Mouse (Mus musculus) limb, embryonic 12.5 days (tissue): ENCODE results near the gene Lrrc36. TPM values are rescaled to one million over a fixed set of nuclear protein-coding genes. Genes with fewer than 3 reads are reported as not detected.
A peak's percentile ranks its signal among the peaks of the same experiment; 100 is the strongest.

Experiments used
- ATAC-seq: fragments of 200-750 bp; cut with Nextera tagmentation; 2 replicates; pipeline ENCODE4 v1.8.0; 2017; ENCODE audit warnings: low read depth, moderate TSS enrichment; ENCODE audit not compliant: insufficient number of reproducible peaks, insufficient read depth, low FRiP score, low TSS enrichment
- H3K27ac ChIP-seq: fragments of 300-500 bp; sonication (generic); 2 replicates; pipeline ENCODE4 v1.5.1; 2016; ENCODE audit warnings: mild to moderate bottlenecking, moderate library complexity
- H3K27me3 ChIP-seq: fragments of 300-500 bp; sonication (generic); 2 replicates; pipeline ENCODE4 v1.6.1; 2016; ENCODE audit warnings: mild to moderate bottlenecking, moderate library complexity
- H3K36me3 ChIP-seq: fragments of 300-500 bp; sonication (generic); 2 replicates; pipeline ENCODE4 v1.6.1; 2016; ENCODE audit warnings: mild to moderate bottlenecking, moderate library complexity
- H3K4me1 ChIP-seq: fragments of 300-500 bp; sonication (generic); replicated peaks from 2 replicates; pipeline ENCODE4 v1.6.1; 2016
- H3K4me2 ChIP-seq: fragments of 300-500 bp; sonication (generic); 2 replicates; pipeline ENCODE4 v1.6.1; 2016; ENCODE audit warnings: mild to moderate bottlenecking, moderate library complexity
- H3K4me3 ChIP-seq: fragments of 300-500 bp; sonication (generic); replicated peaks from 2 replicates; pipeline ENCODE4 v1.5.1; 2016; ENCODE audit warnings: mild to moderate bottlenecking
- H3K9ac ChIP-seq: fragments of 300-500 bp; sonication (generic); replicated peaks from 2 replicates; pipeline ENCODE4 v1.6.1; 2016; ENCODE audit warnings: mild to moderate bottlenecking, moderate library complexity
- H3K9me3 ChIP-seq: fragments of 300-500 bp; sonication (generic); 2 replicates; pipeline ENCODE4 v1.6.1; 2016; ENCODE audit warnings: mild to moderate bottlenecking, moderate library complexity
- WGBS: fragments of 180-500 bp; shearing (Covaris S2); methylation state at CpG from one replicate; pipeline ENCODE4 v1.1.7; 2016; 5-methylcytosine and 5-hydroxymethylcytosine counted together
- polyA plus RNA-seq: library from polyadenylated mRNA; unstranded; fragments of >200 nt; fragmentation: Nextera tagmentation; extraction: Ambion mirVana; gene quantifications from 2 replicates; pipeline ENCODE4 v1.2.1, GENCODE M21; 2016

Gene Lrrc36
- polyA plus RNA-seq = 0.12 and 0.39 TPM in 2 replicates

- Histone ChIP-seq H3K27me3 (peaks cover 38% of the 10 kb centered on the region), H3K4me2 (peak within 1 kb of the TSS; percentile 53), H3K27ac (no peak within 1 kb of the TSS), H3K4me3 (peak within 1 kb of the TSS; percentile 29), H3K36me3 (no peaks in the 10 kb centered on the region), H3K9ac (no peak within 1 kb of the TSS; the same call in 1 of the 2 replicates), H3K9me3 (peaks cover 6% of the 10 kb centered on the region; the same call in 1 of the 2 replicates), H3K4me1 (peaks cover 7% of the 10 kb centered on the region)
- ATAC-seq = no peak
- WGBS = 1% methylated on average over 34 of the region's 34 CpGs
Observed at GRCm38 (mm10) chr8:105413391-105413790, at the start of gene Lrrc36, which contains the start of gene Kctd19. Lrrc36 (plus strand) TSS chr8:105413571. Kctd19 (minus strand) TSS chr8:105413502.

GRCm38 (mm10) chr8:105367107-105367506 lies 46.3 kb upstream of the Lrrc36 start:
- 67% methylated on average over 2 of the region's 2 CpGs for WGBS
- no peaks in the 10 kb centered on the region for H3K4me1 ChIP-seq
- H3K9me3 ChIP-seq = no peaks in the 10 kb centered on the region
- no peak overlapping the region for H3K9ac ChIP-seq
- H3K27ac ChIP-seq = no peak overlapping the region
- H3K36me3 ChIP-seq = peaks cover 65% of the 10 kb centered on the region
- no peak for ATAC-seq
- no peak overlapping the region for H3K4me3 ChIP-seq
- H3K4me2 ChIP-seq = no peak overlapping the region
- no peaks in the 10 kb centered on the region for H3K27me3 ChIP-seq

- H3K36me3 ChIP-seq = peaks cover 28% of the 10 kb centered on the region
- no peaks in the 10 kb centered on the region; the same call in 1 of the 2 replicates for H3K4me1 ChIP-seq
- no peak overlapping the region for H3K4me3 ChIP-seq
- no peak for ATAC-seq
- H3K27me3 ChIP-seq = no peaks in the 10 kb centered on the region; the same call in 1 of the 2 replicates
- no peak overlapping the region for H3K9ac ChIP-seq
- H3K9me3 ChIP-seq = peaks cover 4% of the 10 kb centered on the region; the same call in 1 of the 2 replicates
- H3K27ac ChIP-seq = no peak overlapping the region
- H3K4me2 ChIP-seq = no peak overlapping the region
- 78% methylated on average over 9 of the region's 9 CpGs for WGBS
Observed at GRCm38 (mm10) chr8:105372473-105372872, 40.9 kb upstream of the Lrrc36 start.

GRCm38 (mm10) chr8:105373032-105373431 lies 40.3 kb upstream of the Lrrc36 start, which contains the start of gene Plekhg4:
Plekhg4 (plus strand) TSS chr8:105373274.
- no peak within 1 kb of the TSS for H3K27ac ChIP-seq
- peaks cover 1% of the 10 kb centered on the region for H3K4me1 ChIP-seq
- peaks cover 4% of the 10 kb centered on the region; the same call in 1 of the 2 replicates for H3K9me3 ChIP-seq
- no peak within 1 kb of the TSS for H3K4me3 ChIP-seq
- H3K9ac ChIP-seq = no peak within 1 kb of the TSS
- H3K4me2 ChIP-seq = peak within 1 kb of the TSS; percentile 55
- no peak for ATAC-seq
- WGBS = 50% methylated on average over 2 of the region's 2 CpGs
- H3K27me3 ChIP-seq = no peaks in the 10 kb centered on the region; the same call in 1 of the 2 replicates
- H3K36me3 ChIP-seq = peaks cover 22% of the 10 kb centered on the region; the same call in 1 of the 2 replicates

- peak overlapping the region; percentile 27 for H3K4me3 ChIP-seq
- no peak overlapping the region; the same call in 1 of the 2 replicates for H3K9ac ChIP-seq
- H3K27ac ChIP-seq = no peak overlapping the region
- 30% methylated on average over 33 of the region's 33 CpGs for WGBS
- peaks cover 8% of the 10 kb centered on the region; the same call in 1 of the 2 replicates for H3K36me3 ChIP-seq
- H3K27me3 ChIP-seq = no peaks in the 10 kb centered on the region; the same call in 1 of the 2 replicates
- peak overlapping the region; percentile 55 for H3K4me2 ChIP-seq
- peaks cover 4% of the 10 kb centered on the region; the same call in 1 of the 2 replicates for H3K9me3 ChIP-seq
- H3K4me1 ChIP-seq = peaks cover 13% of the 10 kb centered on the region
- ATAC-seq = no peak
Observed at GRCm38 (mm10) chr8:105374513-105374966, 38.8 kb upstream of the Lrrc36 start.

GRCm38 (mm10) chr8:105378673-105379072 lies 34.7 kb upstream of the Lrrc36 start:
- peak overlapping the region; percentile 8; the same call in 1 of the 2 replicates for H3K4me2 ChIP-seq
- H3K9ac ChIP-seq = no peak overlapping the region; the same call in 1 of the 2 replicates
- ATAC-seq = peak; percentile 56; the same call in 1 of the 2 replicates

GRCm38 (mm10) chr8:105380308-105380707 lies 33.1 kb upstream of the Lrrc36 start:
- 77% methylated on average over 12 of the region's 12 CpGs for WGBS
- Histone ChIP-seq H3K9me3 (no peaks in the 10 kb centered on the region), H3K4me1 (peaks cover 13% of the 10 kb centered on the region), H3K9ac (no peak overlapping the region), H3K4me3 (no peak overlapping the region), H3K27ac (no peak overlapping the region), H3K27me3 (no peaks in the 10 kb centered on the region), H3K4me2 (no peak overlapping the region), H3K36me3 (no peaks in the 10 kb centered on the region)
- ATAC-seq = no peak

More at GRCm38 (mm10) chr8:105378673-105379072, 34.7 kb upstream of the Lrrc36 start:
- 66% methylated on average over 19 of the region's 19 CpGs for WGBS
- peak overlapping the region; percentile 70 for H3K27ac ChIP-seq
- H3K4me1 ChIP-seq = peaks cover 13% of the 10 kb centered on the region
- no peaks in the 10 kb centered on the region for H3K36me3 ChIP-seq
- no peaks in the 10 kb centered on the region; the same call in 1 of the 2 replicates for H3K27me3 ChIP-seq
- H3K9me3 ChIP-seq = peaks cover 4% of the 10 kb centered on the region; the same call in 1 of the 2 replicates
- no peak overlapping the region for H3K4me3 ChIP-seq

- Histone ChIP-seq H3K4me1 (peaks cover 12% of the 10 kb centered on the region), H3K27me3 (no peaks in the 10 kb centered on the region), H3K4me3 (no peak overlapping the region), H3K36me3 (no peaks in the 10 kb centered on the region), H3K4me2 (no peak overlapping the region), H3K9me3 (no peaks in the 10 kb centered on the region), H3K9ac (no peak overlapping the region), H3K27ac (no peak overlapping the region)
- no peak for ATAC-seq
- WGBS = 95% methylated on average over 2 of the region's 2 CpGs
Observed at GRCm38 (mm10) chr8:105384070-105384469, 29.3 kb upstream of the Lrrc36 start.

- no peaks in the 10 kb centered on the region for H3K9me3 ChIP-seq
- H3K4me3 ChIP-seq = no peak overlapping the region
- peaks cover 10% of the 10 kb centered on the region; the same call in 1 of the 2 replicates for H3K4me1 ChIP-seq
- 64% methylated on average over 1 of the region's 1 CpGs for WGBS
- H3K36me3 ChIP-seq = no peaks in the 10 kb centered on the region
- H3K27ac ChIP-seq = no peak overlapping the region
- H3K4me2 ChIP-seq = no peak overlapping the region
- ATAC-seq = no peak
- H3K9ac ChIP-seq = no peak overlapping the region
- H3K27me3 ChIP-seq = no peaks in the 10 kb centered on the region
Observed at GRCm38 (mm10) chr8:105387151-105387550, 26.2 kb upstream of the Lrrc36 start.

- no peak for ATAC-seq
- WGBS = 78% methylated on average over 6 of the region's 6 CpGs
- no peak overlapping the region for H3K27ac ChIP-seq
- H3K4me1 ChIP-seq = peaks cover 10% of the 10 kb centered on the region; the same call in 1 of the 2 replicates
- H3K9me3 ChIP-seq = no peaks in the 10 kb centered on the region
- no peaks in the 10 kb centered on the region for H3K27me3 ChIP-seq
- H3K4me3 ChIP-seq = no peak overlapping the region
- no peak overlapping the region for H3K9ac ChIP-seq
- no peaks in the 10 kb centered on the region for H3K36me3 ChIP-seq
- no peak overlapping the region for H3K4me2 ChIP-seq
Observed at GRCm38 (mm10) chr8:105389096-105389495, 24.3 kb upstream of the Lrrc36 start.

- Histone ChIP-seq H3K9ac (no peak overlapping the region), H3K4me2 (no peak overlapping the region), H3K9me3 (no peaks in the 10 kb centered on the region), H3K4me1 (no peaks in the 10 kb centered on the region), H3K36me3 (no peaks in the 10 kb centered on the region), H3K27ac (no peak overlapping the region), H3K27me3 (no peaks in the 10 kb centered on the region), H3K4me3 (no peak overlapping the region)
- no peak for ATAC-seq
- WGBS = 90% methylated on average over 12 of the region's 12 CpGs
Observed at GRCm38 (mm10) chr8:105393089-105393787, 20.1 kb upstream of the Lrrc36 start.
